In genomic region chr2:65121435-65121834, GRCm38 (mm10) we compare ENCODE assay signal across 9 mouse cellular contexts.
DNase-seq lines count a peak whose midpoint lies in the region; ATAC-seq lines count a peak whose summit lies in the region.
"Had no signal": no experiment of that assay in that cellular context is flagged by ENCODE, and none has a peak within 500 bp of the region (broad histone marks: within the 10 kb centered on the region; RNA-seq: fewer than 3 reads in every experiment).

No protein-coding gene starts in this region.

- 0% methylated on average over 1 of the region's 1 CpGs for WGBS in hindbrain, embryonic 11.5 days
- WGBS in hindbrain, embryonic 10.5 days, result 3% methylated on average over 1 of the region's 1 CpGs
- 4% methylated on average over 1 of the region's 1 CpGs for WGBS in midbrain, embryonic 10.5 days

- intact Hi-C loops in gastrocnemius, postnatal 14 days (cut with DNase I; ENCODE audit: low total_unique reads), result loop anchor here (5.0 to 10.0 kb wide), 2 partner anchors 97 to 154 kb away; partner anchors contain the start of gene Grb14

- H3K4me1 ChIP-seq in hindbrain, embryonic 11.5 days (replicated peaks; ENCODE audit: control insufficient read depth, insufficient read depth, low read length), result no peaks in the 10 kb centered on the region
- 0 out of 2 replicates have a peak, but pooled peaks cover 3% of the 10 kb centered on the region for H3K4me1 ChIP-seq in hindbrain, embryonic 10.5 days (replicated peaks)
- peaks cover 3% of the 10 kb centered on the region for H3K4me1 ChIP-seq in midbrain, embryonic 10.5 days

- ATAC-seq in hindbrain, embryonic 11.5 days (ENCODE audit: low FRiP score), result no peak

- DNase-seq in hindbrain, embryonic 11.5 days (ENCODE audit: low spot score), result peak; percentile 68
- no peak for DNase-seq in hindbrain, embryonic 10.5 days (ENCODE audit: low spot score)
- DNase-seq in B cell, adult 2 months, result peak; percentile 29
- DNase-seq in ES-CJ7 (ENCODE audit: low read depth, low spot score), result peak; percentile 23
- peak; percentile 23 for DNase-seq in gastrocnemius, postnatal 14 days
- DNase-seq in lung, postnatal 10 days, result peak; percentile 72
- DNase-seq in T-cell, adult 2 months (ENCODE audit: low spot score), result no peak
- no peak for DNase-seq in midbrain, embryonic 10.5 days (ENCODE audit: low spot score)

- no peak overlapping the region for H3K4me2 ChIP-seq in hindbrain, embryonic 11.5 days (replicated peaks; ENCODE audit: low read depth, low read length)
- H3K4me2 ChIP-seq: embryonic facial prominence, embryonic 15.5 days had no signal

- no peak overlapping the region for H3K27ac ChIP-seq in hindbrain, embryonic 11.5 days (ENCODE audit: low read depth, low read length)
- H3K27ac ChIP-seq in hindbrain, embryonic 10.5 days, result no peak overlapping the region
- H3K27ac ChIP-seq in midbrain, embryonic 10.5 days (replicated peaks), result no peak overlapping the region
- H3K27ac ChIP-seq: embryonic facial prominence, embryonic 15.5 days had no signal

- no peaks in the 10 kb centered on the region for H3K36me3 ChIP-seq in hindbrain, embryonic 11.5 days (ENCODE audit: control insufficient read depth, insufficient read depth, low read length)
- no peaks in the 10 kb centered on the region for H3K36me3 ChIP-seq in hindbrain, embryonic 10.5 days
- no peaks in the 10 kb centered on the region for H3K36me3 ChIP-seq in midbrain, embryonic 10.5 days
- H3K36me3 ChIP-seq: embryonic facial prominence, embryonic 15.5 days had no signal

- no peaks in the 10 kb centered on the region for H3K27me3 ChIP-seq in hindbrain, embryonic 11.5 days (ENCODE audit: control insufficient read depth, insufficient read depth, low read length)
- no peaks in the 10 kb centered on the region for H3K27me3 ChIP-seq in hindbrain, embryonic 10.5 days (ENCODE audit: insufficient read depth, poor library complexity, severe bottlenecking)
- H3K27me3 ChIP-seq in midbrain, embryonic 10.5 days (ENCODE audit: low read depth, poor library complexity, severe bottlenecking), result no peaks in the 10 kb centered on the region
- H3K27me3 ChIP-seq: embryonic facial prominence, embryonic 15.5 days had no signal

- no peak overlapping the region for H3K9ac ChIP-seq in hindbrain, embryonic 11.5 days (ENCODE audit: low read depth, low read length)
- H3K9ac ChIP-seq: embryonic facial prominence, embryonic 15.5 days had no signal

- no peak overlapping the region for H3K4me3 ChIP-seq in hindbrain, embryonic 11.5 days (ENCODE audit: low read depth, low read length)
- H3K4me3 ChIP-seq in hindbrain, embryonic 10.5 days, result no peak overlapping the region
- no peak overlapping the region for H3K4me3 ChIP-seq in midbrain, embryonic 10.5 days
- H3K4me3 ChIP-seq: embryonic facial prominence, embryonic 15.5 days had no signal

- H3K9me3 ChIP-seq in hindbrain, embryonic 11.5 days (ENCODE audit: control insufficient read depth, low read length), result no peaks in the 10 kb centered on the region
- H3K9me3 ChIP-seq in hindbrain, embryonic 10.5 days, result no peaks in the 10 kb centered on the region
- H3K9me3 ChIP-seq in midbrain, embryonic 10.5 days (replicated peaks), result no peaks in the 10 kb centered on the region
- H3K9me3 ChIP-seq: embryonic facial prominence, embryonic 15.5 days had no signal

Comparison
In these comparisons a context has a peak if more than half of its experiments do, and no peak if none do; other contexts are left out.
1. DNase-seq: peak in hindbrain, embryonic 11.5 days (single experiment), B cell, adult 2 months (2 of 2), ES-CJ7 (single experiment), gastrocnemius, postnatal 14 days (single experiment) and lung, postnatal 10 days (single experiment); none in hindbrain, embryonic 10.5 days (single experiment), T-cell, adult 2 months (single experiment) and midbrain, embryonic 10.5 days (single experiment).